Mouse (Mus musculus) cerebellum, adult 11-12 months (tissue): ENCODE results near the gene Epas1.

Experiments
- DNase-seq: peaks from one replicate; pipeline ENCODE4 v3.0.0; 2022

The Epas1 gene

GRCm38 (mm10) chr17:86753130-86753821 is at the start of gene Epas1:
Gene Epas1, plus strand, starts transcription at chr17:86753700.
- peak; percentile 33 for DNase-seq

GRCm38 (mm10) chr17:86705236-86705635 is 48.3 kb upstream of the Epas1 start:
- DNase-seq, result no peak

GRCm38 (mm10) chr17:86706467-86706866 is 47.0 kb upstream of the Epas1 start:
- no peak for DNase-seq

DNA sequence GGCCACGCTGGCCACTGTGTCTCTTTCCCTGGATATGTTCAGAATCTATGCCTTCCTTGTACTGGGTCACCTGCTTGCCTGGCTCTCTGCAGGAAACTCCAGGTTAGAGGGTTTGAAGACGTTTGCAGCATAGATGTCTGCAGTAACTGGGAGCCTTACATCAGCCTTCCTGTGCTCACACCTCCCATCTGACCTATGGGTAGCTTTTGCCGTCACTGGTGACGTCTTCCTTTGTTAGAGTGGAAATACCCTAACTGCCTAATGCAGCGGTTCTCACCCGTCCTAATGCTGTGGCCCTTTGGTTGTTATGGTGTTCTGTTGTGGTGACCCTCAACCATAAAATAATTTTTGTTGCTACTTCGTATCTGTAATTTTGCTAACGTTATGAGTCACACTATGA is 43.7 kb upstream of the Epas1 start:
- DNase-seq, result no peak

- DNase-seq, result no peak
Measured at GRCm38 (mm10) chr17:86710379-86710778, 43.1 kb upstream of the Epas1 start.

GRCm38 (mm10) chr17:86711949-86712348 is 41.6 kb upstream of the Epas1 start:
- no peak for DNase-seq

DNA sequence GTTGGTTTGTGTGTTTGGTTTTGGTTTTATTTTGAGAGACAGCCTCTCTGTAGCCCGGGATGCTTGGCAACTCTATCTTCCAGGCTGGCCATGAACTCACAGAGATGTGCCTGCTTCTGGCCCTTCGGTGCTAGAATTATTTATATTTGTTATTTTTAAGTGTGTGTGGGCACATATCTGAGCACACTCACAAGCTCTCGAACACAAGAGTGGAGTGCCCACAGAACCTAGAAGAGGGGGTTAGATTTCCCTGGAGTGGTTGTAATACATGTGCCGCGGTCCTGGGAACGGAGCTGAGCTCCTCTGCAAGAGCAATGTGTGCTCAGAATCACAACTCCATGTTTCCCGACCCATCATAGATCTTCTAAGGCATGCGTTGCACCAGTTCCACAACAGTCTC is 40.9 kb upstream of the Epas1 start:
- DNase-seq, result no peak

DNA sequence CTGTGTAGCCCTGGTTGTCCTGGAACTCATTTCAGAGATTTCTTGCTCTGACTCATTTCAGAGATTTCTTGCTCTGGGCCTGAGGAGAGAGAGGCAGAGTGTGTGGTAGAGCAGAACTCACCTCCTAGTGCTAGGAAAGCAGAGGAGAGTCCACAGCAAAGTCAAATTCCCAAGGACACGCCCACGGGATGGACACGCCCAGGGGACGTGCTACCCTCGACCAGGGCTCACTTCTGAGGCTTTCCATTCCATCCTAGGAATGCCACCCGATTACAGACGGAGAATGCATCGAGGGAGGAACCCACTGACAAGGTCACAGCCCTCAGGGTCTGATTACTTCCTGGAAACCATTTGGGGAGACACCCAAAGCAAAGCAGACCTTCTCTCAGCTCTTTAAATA is 39.9 kb upstream of the Epas1 start:
- no peak for DNase-seq

DNA sequence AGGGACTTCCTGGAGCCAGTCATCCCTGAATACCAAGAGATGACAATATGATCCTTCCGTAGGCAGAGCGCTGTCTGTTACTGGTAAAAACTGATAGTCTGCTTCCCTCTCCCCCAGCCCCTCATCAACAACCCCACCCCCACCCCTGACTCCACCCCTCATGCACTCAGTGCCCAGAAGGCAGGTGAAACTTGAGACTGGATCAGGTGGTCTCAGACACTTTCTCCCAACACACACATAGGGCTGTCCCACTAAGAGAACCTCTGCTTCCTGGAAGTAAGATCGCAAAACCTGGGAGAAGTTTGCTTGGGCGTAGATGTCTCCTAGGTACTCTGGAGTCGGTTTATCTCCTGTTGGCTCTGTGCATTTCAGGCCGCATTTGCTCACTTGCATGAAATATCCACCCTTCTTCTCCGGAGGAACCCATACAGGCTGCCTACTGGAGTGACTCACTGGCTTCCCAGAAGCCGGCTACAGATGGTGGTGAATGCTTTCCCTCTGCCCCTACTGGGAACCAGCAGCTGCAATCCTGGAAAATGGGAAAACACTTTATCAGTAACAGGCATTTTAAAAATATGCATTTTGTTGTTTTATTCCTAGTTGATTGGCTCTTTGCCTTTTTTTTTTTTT is 28.6 kb upstream of the Epas1 start:
- no peak for DNase-seq

GRCm38 (mm10) chr17:86726480-86726879 is 27.0 kb upstream of the Epas1 start:
- DNase-seq, result no peak

- DNase-seq, result no peak
Measured at GRCm38 (mm10) chr17:86727031-86727430, 26.5 kb upstream of the Epas1 start.

DNA sequence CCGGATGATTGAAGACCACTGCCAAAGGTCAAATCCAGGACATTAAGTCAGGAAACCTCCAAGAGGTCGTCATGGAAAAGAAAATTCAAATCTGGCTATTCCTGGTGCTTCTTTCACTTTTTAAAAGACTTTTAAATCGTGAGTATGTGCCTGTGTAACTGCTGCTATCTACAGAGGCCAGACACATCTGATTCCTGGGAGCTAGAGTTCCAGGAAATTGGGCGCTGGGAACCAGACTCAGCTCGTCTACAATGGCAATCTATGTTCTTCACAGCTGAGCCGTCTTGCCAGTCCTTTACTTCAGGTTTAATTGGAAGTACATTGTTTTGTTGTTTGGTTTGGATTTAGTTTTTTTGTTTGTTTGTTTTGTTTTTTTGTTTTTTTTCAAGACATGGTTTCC is 22.2 kb upstream of the Epas1 start:
- no peak for DNase-seq

DNA sequence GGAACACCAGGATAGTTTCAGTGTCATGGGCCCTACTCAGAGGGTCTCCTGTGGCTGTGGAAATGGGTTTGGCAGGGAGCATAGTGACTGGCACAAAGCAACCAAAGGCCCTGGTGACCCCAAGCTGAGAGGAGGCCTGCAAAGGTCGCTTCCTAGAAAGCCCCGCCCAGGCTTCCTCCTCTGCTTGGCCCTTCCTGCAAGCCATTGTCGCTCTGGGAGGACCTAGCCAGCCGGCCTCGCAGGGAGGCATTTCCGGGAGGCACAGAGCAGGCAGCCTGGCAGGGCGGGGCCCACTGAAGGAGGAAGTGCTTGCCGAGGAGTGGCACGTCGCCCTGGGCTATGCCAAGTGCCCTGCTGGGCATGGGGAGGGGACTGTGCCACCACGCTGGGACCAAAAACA is 21.5 kb upstream of the Epas1 start:
- peak; percentile 22 for DNase-seq

DNA sequence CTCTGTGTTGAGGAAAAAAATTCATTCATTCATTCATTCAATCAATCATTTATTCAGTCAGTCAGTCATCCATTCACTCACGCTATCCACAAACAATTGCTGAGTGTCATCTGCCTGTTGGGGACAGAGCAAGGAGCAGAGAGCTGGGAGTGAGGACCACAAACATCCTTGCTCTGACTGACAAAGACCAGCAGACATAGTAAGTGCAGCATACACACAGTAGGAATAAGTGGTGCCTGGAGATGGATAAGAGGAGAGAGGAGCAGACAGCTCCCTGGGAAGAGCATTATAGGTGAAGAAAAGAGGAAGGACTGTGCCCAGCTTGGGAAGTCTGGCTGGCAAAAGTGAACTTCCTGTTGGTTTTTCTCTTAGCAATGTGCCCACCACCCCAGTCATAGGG is 21.0 kb upstream of the Epas1 start:
- no peak for DNase-seq

DNA sequence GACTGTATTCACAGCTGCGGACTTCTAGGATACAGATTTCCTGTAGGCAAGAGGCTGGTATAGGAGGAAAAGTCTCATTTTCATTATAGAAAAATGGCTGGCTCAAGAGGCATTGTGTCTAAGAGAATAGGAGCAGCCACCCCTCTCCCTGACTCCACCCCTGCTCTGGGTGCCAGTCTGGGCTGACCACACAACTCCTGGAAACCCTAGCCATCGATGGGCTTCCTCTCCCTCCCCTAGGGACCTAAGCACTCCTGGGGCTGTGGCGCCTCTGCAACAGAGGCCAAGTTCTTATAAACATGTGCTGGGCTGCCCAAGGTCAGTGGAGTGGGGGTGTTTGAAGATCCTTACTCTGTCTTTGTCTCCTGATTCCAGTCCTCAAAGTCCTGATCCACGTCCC is 19.9 kb upstream of the Epas1 start:
- DNase-seq, result no peak

DNA sequence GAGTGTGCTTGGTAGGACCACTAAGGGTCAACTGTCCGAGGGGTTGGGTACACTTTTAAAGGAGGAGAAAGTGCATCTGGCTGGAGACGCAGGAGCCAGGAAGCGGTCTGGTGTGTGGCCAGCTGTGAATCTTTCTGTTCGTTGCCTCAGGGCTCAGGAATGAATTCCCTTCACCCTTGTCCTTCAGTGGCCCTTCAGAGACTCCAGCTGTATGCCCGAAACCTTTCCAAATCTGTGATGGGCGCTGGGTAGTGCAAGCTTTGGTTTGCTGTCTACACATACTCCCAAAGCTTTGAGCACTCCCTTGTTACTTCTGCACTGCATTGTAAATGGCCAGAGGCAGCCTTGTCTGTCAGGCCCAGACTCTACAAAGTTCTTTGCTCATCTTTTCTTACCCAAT is 15.0 kb upstream of the Epas1 start:
- DNase-seq, result no peak

GRCm38 (mm10) chr17:86743351-86743941 is 10.1 kb upstream of the Epas1 start:
- DNase-seq, result no peak

DNA sequence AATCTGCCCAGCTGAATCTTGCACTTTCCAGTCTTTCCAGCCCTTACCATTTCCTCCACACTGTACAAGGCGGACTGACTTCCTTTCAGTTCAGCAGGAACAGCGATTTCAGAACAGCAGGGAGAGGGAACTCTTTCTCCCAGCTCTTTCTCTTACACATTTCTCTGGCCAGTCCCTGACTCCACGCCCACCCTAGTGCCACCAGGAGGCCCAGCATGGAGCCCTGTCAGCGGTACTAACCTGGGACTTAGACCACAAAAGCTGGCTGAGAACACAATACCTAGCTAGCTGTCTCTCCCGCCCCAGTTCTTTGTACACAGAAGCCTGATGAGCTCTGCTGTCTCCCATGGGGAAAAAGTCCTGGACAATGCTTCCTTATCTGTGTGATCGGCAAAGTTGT is 8.6 kb upstream of the Epas1 start:
- DNase-seq, result no peak

DNA sequence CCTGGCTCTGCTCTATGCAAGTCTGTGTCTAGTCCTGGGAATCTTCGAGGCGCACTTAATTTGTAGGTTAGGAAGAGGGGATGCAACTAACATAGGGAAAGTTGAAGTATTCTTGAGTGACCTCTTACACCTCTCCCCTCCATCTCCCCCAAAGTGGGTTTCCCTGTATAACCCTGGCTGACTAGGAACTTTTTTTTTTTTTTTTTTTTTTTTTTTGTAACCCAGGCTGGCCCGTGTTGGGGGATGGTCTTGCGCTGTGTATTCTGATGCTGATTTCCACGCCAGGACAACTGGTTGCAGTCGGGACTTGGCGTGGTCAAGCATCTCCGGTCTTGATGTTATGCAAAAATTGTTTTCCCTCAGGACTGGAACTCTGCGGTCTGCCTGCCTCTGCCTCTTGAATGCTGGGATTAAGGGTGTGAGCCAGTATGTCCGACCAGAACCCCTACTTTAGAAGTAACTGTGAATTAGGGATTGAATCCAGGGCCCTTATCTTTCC is 2.1 kb upstream of the Epas1 start:
- no peak for DNase-seq

DNA sequence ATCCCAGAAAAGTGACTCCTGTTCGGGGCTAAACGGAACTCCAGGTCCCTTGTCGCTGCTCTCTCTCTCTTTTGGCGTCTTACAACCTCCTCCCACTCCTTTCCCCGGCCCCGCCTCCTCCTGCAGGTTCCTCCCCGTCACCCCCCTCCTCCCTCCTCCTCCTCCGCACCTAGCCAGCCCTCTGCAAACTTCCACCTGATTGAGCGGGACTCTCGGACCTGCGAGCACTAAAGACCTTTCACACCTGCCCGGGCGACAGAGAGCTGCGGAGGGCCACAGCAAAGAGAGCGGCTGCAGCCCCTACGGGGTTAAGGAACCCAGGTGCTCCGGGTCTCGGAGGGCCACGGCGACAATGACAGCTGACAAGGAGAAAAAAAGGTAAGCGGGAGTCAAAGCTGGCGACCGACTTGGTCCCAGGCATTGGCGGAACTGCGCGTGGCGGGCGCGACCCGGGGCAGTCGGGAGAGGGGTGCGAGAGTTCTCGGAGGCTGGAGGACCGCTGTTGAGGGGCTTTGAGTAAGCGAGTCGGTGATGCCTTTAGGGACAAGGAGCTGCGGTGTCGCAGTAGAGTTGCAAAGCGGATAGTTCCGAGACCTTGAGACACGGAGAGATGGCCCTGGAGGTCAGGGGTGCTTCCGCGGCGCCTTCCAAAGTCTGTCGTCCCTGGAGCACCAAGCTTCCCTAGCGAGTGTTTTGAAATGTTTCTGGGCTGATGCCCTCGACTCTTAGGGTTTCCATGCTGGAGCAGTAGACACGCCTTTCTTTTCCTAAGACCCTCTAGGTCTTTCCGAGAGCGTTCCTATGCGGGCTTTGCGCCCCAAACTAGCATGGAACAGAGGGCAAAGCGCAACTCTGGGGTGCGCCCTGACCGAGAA is 668 bp downstream of the Epas1 start:
- no peak for DNase-seq

GRCm38 (mm10) chr17:86754806-86755571 is 1.5 kb downstream of the Epas1 start:
- no peak for DNase-seq

- no peak for DNase-seq
Measured at GRCm38 (mm10) chr17:86755581-86756195, 2.2 kb downstream of the Epas1 start.
